Mouse (Mus musculus) Patski (cell line): Measurements from ENCODE around the gene Cdc42se2. TPM values are rescaled to one million over a fixed set of nuclear protein-coding genes. Genes with fewer than 3 reads are reported as not detected.

Experiments used
- ATAC-seq: fragments of 100-300 bp; one replicate; pipeline ENCODE4 v1.8.0; 2021
- CTCF ChIA-PET: fragments of 350-600 bp; sonication (Branson Sonifier 250); formaldehyde crosslinking; loops from one replicate; lab custom pipeline; 2022; ENCODE audit warnings: inconsistent platforms; lab: Charles Lee
- POLR2A ChIA-PET: fragments of 350-600 bp; sonication (Branson Sonifier 250); formaldehyde crosslinking; loops from one replicate; lab custom pipeline; 2022; ENCODE audit warnings: antibody characterized with exemption, inconsistent platforms; lab: Charles Lee
- DNase-seq: peaks from one replicate; pipeline ENCODE4 v3.0.0-alpha.2; 2011; ENCODE audit warnings: low read depth, low spot score
- H3K27me3 ChIP-seq: fragments of 371-371 bp; one replicate; pipeline ENCODE4 v1.5.1; 2021
- CTCF ChIP-seq: fragments of 100-300 bp; IDR thresholded peaks from one replicate; pipeline ENCODE4 v1.5.1; 2021
- in situ Hi-C: fragments of 300-500 bp; cut with MboI; formaldehyde crosslinking; loops from 3 replicates; pipeline ENCODE4 v1.11.1; 2018; ENCODE audit warnings: low pct_unique_long_range_greater_than_20kb, mixed read lengths
- polyA plus RNA-seq: library from polyadenylated mRNA; unstranded; gene quantifications from one replicate; pipeline ENCODE4 v1.2.3, GENCODE M21; 2021

Cdc42se2 gene
- polyA plus RNA-seq, 1 experiment from 2014 or later = 66.1 TPM

DNA sequence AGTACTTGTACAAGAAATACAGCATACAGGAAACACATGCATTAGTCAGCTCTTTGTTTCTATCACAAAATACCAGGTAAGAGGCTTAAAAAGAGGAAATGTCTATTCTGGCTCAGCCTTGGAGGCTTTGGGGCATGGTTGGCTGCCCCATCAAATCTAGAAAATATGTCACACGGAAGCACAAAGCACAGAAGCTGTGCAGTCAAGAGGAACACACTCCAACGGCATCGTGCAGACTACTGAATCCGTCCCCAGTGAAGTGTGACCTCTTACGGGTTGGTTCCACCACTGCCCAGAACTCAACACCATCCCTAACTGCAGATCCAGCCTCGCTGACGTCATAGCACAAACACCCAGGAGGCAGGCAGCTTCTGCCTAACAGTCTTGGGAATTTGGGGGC lies 53.9 kb downstream of the Cdc42se2 start:
- H3K27me3 ChIP-seq = no peaks in the 10 kb centered on the region
- TF ChIP-seq CTCF = no peak
- DNase-seq = no peak
- ChIA-PET POLR2A (interaction anchor here (1.0 kb wide), 2 partner anchors 11 to 20 kb away, joined by 3 read pairs; no protein-coding TSS in a partner anchor), CTCF (no interaction called here)
- peak; percentile 44 for ATAC-seq
- in situ Hi-C loops = no loop called here

DNA sequence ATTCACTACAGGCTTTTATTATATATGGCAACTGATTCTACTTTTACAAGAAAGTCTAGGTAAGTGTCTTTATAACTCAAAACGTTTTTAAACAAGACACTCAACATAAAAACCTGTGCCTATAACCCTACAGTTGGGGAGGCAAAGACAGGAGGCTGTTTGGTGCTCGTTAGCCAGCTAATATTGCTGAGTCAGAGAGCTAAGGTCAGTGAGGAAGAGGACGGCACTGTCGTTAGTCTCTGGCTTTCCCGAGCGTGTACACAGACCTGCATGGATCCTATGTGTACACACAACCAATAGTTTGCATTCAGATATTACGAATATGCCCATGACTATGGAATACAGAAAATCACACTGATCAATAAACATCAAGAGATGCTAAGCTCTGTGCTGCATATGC lies 56.1 kb downstream of the Cdc42se2 start:
- DNase-seq (no peak), ATAC-seq (no peak)
- ChIA-PET POLR2A (no interaction called here), CTCF (no interaction called here)
- TF ChIP-seq CTCF = no peak
- no peaks in the 10 kb centered on the region for H3K27me3 ChIP-seq
- in situ Hi-C loops = no loop called here

DNA sequence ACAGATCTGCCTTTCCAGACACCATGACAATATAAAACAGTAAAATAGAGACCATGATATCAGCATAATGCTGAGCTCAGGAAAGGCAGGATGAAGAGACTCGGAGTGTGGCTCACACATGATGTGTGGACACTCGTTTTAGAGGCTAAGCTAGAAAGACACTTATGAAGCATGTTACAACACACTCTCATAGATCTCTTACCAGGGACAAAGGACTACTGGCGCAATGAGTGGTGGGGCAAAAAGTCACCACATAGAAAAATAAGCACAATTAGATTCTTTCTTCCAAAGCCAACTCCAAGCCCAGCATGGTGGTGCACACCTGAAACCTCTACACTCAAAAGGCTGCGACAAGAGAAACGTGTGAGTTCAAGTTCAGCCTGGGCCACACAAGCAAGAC lies 56.5 kb downstream of the Cdc42se2 start:
- ATAC-seq = no peak
- CTCF ChIA-PET = no interaction called here
- DNase-seq = no peak
- in situ Hi-C loops = no loop called here
- POLR2A ChIA-PET = no interaction called here
- no peak for TF ChIP-seq CTCF
- no peaks in the 10 kb centered on the region for H3K27me3 ChIP-seq

DNA sequence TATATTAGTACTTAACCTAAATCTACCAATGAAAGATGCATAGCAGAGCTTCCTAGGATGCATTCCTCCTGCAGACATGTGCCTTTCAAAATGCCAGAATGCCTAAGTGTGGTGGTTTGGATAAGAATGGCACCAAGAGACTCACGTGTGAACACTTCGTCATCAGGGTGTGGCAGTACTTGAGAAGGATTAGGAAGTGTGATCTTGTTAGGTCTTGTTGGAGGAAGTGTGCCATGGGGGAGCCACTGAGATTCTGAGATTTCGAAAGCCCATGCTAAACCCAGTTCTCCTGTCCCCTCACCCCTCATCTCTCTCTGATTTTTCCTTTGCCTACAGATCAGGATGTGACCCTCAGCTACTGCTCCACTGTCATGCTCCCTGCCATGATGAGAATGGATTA lies 58.2 kb downstream of the Cdc42se2 start:
- ChIA-PET CTCF (interaction anchor here (1.1 to 1.5 kb wide), 3 partner anchors 9 to 133 kb away, joined by 3 to 4 read pairs (median 3); no protein-coding TSS in a partner anchor), POLR2A (no interaction called here)
- in situ Hi-C loops = no loop called here
- TF ChIP-seq CTCF = no peak
- ATAC-seq = no peak
- no peaks in the 10 kb centered on the region for H3K27me3 ChIP-seq
- DNase-seq = no peak

DNA sequence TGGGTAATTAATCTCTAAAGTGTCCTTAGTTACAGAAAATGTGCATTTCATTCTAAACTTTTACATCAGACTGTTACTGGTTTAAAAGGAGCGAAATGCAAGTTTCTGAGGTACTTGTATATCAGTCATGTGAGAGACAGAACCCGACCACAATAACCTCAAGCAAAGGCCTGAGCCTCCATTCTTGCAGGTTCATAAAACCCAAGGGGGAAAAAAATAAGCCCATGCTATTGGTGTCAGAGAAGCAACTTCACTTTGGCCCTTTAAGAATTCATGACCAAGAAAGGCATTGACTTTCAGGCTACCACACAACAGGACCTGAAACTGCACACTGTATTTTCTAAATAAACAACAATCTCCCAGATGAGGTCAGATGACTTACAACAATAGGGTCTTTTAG lies 59.1 kb downstream of the Cdc42se2 start:
- TF ChIP-seq CTCF = no peak
- no peaks in the 10 kb centered on the region for H3K27me3 ChIP-seq
- DNase-seq (no peak), ATAC-seq (no peak)
- in situ Hi-C loops = no loop called here
- ChIA-PET POLR2A (no interaction called here), CTCF (interaction anchor here (1.3 to 2.2 kb wide), 3 partner anchors 9 to 135 kb away, joined by 3 to 5 read pairs (median 4); no protein-coding TSS in a partner anchor)

DNA sequence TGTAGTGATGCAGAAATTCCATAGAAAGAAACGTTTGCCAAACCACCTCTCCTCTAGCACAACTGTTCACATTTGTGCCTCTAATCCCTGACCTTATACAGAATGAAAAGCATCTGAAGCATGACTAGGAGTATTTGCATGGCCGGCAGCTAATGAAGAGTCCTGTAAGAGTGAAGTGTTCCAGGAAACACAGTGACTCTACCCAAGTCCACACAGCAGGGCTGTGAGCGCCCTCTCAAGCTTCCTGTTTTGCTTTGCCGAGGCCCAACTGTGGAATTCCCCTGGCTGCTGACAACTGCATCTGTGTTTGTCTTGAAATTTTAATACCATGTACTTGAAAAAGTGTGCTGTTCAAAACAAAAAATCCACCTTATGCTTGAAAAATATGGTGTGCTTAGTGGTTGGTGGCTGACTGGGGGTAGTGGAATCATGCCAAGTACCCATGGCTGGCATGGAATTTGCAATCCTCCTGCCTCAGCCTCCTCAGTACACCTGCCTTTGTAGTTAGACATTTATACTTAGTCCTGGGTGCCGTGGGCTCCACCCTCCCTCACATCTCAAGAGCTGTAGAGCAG lies 60.1 kb downstream of the Cdc42se2 start:
- DNase-seq = no peak
- ChIA-PET CTCF (interaction anchor here (1.1 to 2.2 kb wide), 3 partner anchors 14 to 136 kb away, joined by 3 to 5 read pairs (median 3); partner anchors contain the start of gene Cdc42se2), POLR2A (no interaction called here)
- in situ Hi-C loops = no loop called here
- H3K27me3 ChIP-seq = no peaks in the 10 kb centered on the region
- TF ChIP-seq CTCF = no peak
- peak; percentile 79 for ATAC-seq

DNA sequence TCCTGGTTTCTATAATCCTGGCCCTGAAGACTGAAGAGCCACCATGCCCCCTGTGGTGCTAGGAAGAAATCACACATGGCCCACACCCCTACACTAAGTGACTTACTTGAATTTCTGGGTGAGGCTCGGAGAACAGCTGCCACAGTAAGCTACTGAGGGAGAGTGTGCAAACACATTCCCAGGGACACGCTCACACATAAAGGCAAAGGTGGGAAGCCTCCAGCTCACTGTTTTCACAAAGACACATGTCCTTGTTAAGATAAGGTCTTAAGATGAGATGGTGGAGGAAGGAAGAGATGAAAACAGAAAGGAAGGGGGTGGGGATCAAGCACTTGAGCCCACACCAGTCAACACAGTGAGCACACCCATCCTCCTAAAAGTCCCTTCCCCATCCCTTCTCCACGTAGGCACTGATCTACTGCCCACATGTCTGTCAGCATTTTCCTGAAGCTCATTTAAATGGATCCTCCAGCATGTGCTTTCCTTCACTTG lies 60.9 kb downstream of the Cdc42se2 start:
- DNase-seq (no peak), ATAC-seq (no peak)
- in situ Hi-C loops = no loop called here
- no peak for TF ChIP-seq CTCF
- ChIA-PET CTCF (interaction anchor here (1.1 to 2.2 kb wide), 3 partner anchors 10 to 136 kb away, joined by 3 to 5 read pairs (median 4); partner anchors contain the start of gene Cdc42se2), POLR2A (no interaction called here)
- no peaks in the 10 kb centered on the region for H3K27me3 ChIP-seq

DNA sequence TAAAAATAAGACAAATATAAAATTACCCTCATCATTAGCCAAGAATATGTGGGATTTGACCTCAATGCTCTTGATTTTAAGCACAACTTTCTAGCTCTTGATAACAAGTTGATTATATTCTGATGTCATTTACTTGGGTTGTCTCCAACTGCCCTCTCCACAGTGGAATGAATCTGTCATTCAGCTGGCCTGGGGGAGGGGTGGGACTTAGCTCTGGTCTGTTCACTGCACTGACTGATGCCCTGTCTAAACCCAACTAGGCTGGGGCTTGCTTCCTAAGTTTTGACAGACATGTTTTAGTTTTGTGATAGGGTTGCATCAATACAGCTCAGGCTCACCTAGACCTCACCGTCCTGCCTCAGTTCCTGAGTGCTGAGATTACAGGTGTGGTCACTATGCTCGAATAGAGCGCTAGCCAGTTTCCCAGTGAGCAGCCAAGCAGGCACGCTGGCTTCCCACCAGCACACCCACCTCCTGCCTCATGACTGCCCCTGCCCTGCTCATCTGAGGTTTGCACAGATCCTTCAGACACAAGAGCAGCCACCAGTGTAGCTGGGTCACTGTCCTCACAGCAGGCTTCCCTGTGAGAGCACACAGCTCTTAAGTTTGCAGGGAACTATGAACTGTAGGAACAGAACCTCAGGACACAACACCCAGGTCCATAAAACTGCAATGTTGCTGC lies 63.0 kb downstream of the Cdc42se2 start:
- in situ Hi-C loops = no loop called here
- DNase-seq = no peak
- no peaks in the 10 kb centered on the region for H3K27me3 ChIP-seq
- ATAC-seq = no peak
- no peak for TF ChIP-seq CTCF
- CTCF ChIA-PET = interaction anchor here (0.6 to 0.8 kb wide), 2 partner anchors 61 to 63 kb away, joined by 3 to 4 read pairs; partner anchors contain the start of gene Cdc42se2
- POLR2A ChIA-PET = interaction anchor here (0.7 to 1.2 kb wide), 2 partner anchors 117 to 1223 kb away, joined by 3 to 5 read pairs; no protein-coding TSS in a partner anchor

DNA sequence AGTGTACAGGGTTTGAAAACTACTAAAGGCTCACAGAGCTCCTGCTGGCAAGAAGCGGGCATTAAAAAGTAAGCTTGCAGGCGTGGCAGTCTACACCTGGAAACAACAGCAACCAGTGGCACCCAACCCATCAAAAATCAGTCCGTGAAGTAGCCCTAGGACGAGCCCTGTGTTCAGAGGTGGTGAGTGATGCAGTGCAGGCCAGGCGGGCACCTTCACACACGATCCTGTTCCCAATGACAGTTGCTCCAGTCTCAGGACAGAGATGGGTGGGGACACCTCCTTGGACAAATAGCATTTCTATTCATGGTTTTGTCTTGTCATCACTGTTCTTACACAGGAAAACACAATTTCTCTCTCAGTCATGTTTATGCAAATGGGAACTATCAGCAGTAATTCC lies 65.4 kb downstream of the Cdc42se2 start:
- no peak for TF ChIP-seq CTCF
- ChIA-PET POLR2A (no interaction called here), CTCF (interaction anchor here (1.2 kb wide), 1 partner anchor 12 kb away, joined by 3 read pairs; no protein-coding TSS in a partner anchor)
- ATAC-seq (no peak), DNase-seq (no peak)
- H3K27me3 ChIP-seq = no peaks in the 10 kb centered on the region
- in situ Hi-C loops = no loop called here

DNA sequence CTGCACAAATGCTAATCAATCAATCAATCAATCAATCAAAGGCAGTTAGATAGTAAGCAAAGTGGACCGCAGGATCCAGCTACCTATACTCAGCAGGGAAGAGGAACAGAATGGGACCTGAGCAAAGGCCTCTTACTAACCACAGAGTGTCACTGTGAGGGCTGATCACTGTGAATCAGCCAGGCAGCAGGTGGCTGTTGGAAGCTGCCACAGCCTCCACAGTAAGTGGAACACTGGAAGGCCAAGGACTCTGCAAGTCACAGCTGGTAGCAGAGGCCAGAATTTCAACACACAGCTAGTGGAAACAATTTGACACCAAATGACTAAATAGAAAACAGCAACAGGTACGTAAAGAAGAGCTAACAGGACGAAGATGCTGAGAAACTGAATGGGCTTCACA lies 68.9 kb downstream of the Cdc42se2 start:
- in situ Hi-C loops = no loop called here
- ChIA-PET POLR2A (interaction anchor here (1.4 kb wide), 1 partner anchor 10 kb away, joined by 3 read pairs; no protein-coding TSS in a partner anchor), CTCF (interaction anchor here (1.5 kb wide), 1 partner anchor 10 kb away, joined by 4 read pairs; no protein-coding TSS in a partner anchor)
- DNase-seq = no peak
- TF ChIP-seq CTCF = no peak
- ATAC-seq = no peak
- H3K27me3 ChIP-seq = no peaks in the 10 kb centered on the region
